Mouse (Mus musculus) urinary bladder, postnatal 25 days (tissue): ENCODE measurements around the gene Cd52.

Experiments used
- DNase-seq: peaks from one replicate; pipeline ENCODE4 v3.0.0; 2022; ENCODE audit warnings: low spot score

Gene Cd52

DNA sequence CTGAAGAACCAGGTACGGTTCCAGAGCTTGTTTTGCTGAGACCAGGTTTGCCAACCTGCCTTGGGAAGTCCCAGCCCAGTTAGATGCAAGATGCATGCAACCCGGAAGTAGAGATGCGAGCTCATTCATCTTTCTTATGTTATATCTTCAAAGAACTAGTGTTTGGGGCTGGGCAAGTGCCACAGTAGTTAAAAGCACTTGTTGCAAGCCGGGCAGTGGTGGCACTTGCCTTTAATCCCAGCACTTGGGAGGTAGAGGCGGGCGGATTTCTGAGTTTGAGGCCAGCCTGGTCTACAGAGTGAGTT is 3.7 kb downstream of the Cd52 start:
- DNase-seq = no peak

DNA sequence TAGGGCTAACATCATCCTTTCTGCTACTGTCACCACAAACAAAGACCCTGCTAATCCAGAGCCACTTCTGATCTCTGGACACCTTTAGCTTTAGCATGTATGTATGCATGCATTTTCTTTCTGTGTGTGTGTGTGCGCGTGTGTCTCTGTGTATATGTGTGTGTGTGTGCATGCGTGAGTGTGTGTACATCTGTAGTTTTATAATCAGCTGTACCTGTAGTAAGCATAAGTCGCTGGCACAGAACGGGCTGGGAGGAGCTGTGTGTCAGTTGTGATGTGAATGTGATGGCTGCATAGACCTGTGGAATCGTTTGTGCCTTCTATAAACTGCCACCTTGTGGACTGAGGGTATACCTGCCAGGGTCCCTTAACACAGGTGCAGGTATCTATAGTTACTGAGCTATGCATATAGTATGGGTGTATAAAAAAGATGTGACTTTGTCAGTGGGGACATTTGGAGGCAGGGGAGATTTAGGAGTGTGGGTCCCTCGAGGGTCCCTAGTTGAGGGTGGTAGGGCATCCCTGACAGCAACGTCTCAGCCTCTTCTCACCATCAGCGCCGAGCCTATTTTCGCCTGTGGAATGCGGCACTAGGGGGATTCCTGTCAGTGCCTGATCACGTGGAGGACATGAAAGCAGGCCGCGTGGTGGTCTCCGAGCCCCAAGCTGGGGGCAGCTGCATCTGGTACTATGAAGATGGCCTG is 4.2 kb downstream of the Cd52 start:
- no peak for DNase-seq

DNA sequence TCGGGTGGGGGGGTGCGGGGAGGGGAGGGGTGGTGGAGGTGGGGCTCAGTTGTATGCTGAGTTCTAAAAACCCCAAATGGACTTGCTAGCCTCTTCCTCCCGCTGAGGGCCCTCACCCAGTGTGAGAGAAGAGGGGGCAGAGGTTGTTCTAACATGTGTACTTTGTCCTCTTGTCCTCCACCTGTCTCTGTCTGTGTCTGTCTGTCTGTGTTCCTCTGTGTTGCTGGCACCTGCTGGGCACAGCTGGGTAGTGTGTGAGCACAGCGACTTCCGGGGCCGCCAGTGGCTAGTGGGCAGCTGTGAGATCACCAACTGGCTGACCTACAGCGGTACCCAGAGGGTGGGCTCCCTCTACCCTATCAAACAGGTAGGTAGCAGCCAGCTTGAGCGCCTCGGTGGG is 5.9 kb downstream of the Cd52 start:
- no peak for DNase-seq

DNA sequence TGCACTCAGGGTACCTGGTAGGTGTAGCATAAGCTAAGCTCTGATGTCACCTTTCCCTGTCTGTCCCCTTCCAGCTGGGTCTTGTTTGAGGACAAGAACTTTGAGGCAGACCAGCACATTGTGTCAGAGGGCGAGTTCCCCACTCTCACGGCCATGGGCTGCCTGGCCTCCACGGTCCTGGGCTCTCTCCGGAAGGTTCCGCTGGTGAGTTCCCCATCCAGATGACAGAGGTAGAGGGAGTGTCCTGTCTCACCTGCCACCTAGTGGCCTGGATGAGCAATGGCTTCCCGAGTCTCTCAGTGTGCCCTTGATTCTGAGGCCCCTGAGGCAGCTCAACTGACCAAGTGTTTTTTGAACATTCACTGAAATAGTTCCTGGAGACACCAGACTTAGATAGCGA is 7.5 kb downstream of the Cd52 start:
- DNase-seq = no peak

DNA sequence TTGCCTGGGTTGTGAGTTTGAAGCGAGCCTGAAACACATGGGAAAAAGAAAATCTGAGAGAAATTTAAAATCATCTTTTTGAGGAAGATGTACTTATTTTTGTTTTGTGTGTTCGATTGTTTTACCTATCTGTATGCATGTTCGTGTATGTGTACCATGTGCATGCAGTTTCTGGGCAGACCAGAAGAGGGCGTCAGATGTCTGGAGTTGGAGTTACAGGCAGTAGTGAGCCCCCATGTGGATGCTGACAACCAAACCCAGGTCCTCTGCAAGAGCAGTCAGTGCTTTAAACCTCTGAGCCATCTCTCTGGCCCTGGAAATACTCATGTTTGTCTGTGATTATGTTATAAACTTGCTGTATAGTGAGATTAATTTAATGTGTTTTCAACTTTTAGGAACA is 9.9 kb downstream of the Cd52 start:
- no peak for DNase-seq

DNA sequence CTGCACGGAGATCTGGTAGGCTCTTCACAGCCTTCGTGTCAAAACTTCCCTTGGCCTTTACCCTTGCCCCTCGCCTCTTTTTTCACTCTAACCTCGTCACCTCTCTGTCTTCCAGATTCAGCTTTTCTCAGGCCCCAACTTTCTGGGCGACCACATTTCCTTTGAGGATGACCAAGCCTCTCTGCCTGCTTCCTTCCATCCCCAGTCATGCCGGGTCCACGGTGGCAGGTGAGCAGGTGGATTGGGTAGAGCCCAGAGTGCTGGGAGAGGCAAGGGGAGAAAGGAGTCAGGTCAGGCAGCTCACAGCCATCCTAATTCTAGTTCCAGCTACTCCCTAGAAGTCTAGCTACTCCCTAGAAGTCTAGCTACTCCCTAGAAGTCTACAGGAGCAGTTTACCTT is 12.4 kb downstream of the Cd52 start:
- no peak for DNase-seq

DNA sequence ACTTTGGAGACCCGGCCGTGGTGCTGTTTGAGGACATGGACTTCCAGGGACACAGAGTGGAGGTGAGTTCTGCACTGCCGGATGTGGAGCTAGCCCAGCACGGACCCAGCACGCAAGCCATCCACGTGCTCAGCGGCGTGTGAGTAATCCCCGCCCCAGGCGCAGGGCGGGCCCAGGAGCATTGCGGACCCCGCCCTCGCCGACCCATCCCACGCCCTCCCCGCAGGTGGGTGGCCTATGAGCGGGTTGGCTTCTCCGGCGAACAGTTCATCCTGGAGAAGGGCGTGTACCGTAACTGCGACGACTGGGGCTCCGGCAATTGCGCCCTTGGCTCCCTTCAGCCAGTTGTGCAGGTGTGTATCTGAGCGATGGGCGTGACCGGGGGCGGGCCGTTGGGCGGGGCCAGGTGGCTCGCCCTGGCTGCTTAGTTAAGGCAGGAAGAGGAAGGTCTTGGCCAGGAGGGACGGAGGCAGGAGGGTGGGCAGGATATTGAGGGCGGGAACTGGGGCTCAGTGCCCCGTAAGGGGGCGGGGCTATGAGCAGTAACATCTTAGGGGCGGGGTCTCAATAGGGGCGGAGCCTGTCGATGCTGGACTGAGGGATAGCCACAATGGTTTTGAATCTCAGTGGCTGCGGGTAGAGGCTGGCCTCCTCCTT is 13.0 kb downstream of the Cd52 start:
- DNase-seq = peak; percentile 63

DNA sequence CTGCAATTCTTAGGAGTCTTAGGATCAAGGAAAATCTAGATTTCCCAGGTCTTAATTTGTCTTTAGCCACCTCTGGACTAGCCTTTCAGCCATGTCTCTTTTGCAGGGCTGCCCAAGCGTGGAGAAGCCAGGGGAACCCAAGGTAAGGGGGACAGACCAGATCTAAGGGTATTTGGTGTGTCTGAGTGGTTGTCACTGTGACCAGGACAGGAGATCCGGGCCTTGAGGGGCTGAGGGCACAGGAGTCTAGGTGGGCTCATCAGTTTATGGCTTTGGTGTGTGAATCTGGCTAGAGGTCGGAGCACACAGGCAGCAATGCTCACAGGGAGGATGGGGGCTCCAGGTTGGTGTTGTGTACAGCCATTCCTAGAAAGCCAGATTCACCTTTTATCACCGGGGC is 14.2 kb downstream of the Cd52 start:
- no peak for DNase-seq

DNA sequence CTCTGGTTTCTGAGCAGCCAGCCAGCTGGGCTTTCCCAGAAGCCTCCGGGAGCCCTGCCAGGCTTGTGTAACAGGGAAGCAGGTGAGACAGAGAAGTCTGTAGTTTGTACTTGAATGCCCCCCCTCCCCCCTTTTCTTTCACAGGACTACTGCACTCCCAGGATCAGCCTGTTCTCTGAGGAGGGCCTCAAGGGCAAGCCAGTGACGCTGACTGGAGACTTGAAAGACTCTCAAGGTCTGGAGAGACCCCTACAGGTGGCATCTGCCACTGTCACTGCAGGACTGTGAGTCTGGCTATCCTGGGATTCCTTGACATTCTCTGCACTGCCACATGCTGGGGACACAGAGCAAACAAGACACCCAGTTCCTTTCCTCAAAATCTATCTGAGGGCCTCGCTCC is 16.2 kb downstream of the Cd52 start:
- DNase-seq = no peak

DNA sequence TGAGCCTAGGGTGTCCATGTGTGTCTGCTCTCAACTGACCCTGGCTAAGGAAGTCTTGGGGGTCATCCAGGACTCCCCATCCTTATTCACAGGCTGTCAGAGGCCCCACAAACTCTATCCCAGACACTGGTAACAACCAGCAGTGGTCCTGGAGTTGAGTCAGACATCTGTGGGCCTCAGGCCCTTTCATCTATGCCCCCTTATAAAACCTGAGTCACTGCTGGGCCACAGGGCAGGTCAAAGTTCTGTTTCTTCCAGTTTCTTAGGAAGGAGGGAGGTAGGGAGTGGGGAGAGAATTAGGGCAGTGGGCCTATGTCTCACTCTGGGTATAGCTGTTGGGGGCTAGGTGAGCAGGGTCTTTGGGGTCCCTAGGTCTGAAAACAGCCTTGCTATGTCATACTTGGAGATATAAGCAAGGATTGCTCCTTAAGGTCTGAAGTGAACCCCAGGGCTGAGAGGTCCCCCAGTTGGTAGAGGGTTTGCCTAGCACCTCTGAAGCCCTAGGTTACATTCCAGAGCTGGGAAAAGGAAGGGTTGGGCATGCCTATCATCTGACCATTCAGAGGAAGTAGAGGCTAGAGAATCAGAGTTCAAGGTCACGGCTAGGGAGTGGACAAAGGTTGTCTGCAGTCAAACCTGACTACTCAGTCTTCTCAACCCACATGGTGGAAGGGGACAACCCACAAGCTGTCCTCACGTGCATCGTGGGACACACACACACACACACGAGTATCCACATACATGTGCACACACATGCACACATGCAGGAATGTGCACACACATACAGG is 25.9 kb downstream of the Cd52 start:
- no peak for DNase-seq

DNA sequence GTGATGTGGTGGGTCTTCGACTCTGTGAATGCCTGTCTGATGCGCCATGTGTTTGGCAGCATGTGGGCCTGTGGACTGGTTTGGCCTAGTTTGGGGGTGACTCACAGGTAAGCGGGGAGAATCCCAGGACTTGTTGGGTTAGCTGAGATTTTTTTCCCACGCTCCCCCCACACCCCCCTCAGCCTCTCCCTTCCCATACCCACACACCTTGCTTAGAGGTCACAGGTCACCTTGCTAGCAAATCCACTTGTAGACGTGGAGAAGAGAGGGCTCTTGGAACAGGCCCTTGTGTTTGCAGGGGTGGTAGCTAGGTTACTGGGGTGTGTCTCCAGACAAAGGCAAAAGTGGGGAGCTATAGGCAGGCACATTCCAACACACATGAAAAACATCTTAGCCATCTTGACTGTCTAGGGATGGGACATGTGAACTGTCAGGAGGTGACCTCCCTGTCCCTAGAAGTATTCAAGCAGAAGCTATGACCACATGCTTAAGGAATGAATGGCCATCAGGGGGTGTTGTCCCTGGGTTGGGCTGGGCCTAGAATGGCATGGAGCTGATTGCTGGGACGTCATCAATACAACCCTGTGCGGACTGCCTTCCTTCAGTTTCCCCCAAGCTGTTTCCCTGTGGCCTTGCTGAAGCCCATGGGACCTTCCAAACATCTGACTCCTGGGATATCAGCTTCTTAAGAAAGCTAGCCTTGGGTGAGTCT is 26.9 kb downstream of the Cd52 start:
- DNase-seq = peak; percentile 29

DNA sequence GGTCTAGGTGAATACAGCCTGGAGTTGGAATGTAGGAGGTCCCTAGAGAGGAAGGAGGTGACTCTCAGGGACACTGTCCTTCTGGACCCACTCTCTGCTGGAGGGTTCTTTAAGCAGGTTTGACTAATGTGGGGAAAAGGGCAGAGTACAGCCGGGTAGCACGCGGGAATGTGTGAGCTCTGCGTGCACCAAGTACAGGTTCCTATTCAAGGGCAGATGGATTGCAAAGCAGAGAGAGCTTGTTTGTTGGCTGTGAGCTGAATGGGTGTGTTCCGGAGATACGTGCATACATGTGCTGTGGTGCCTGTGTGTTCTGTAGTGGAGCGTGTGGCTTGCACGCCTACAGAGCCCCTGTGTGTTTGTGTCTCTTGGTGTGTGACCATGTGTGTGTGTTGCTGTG is 27.5 kb downstream of the Cd52 start:
- no peak for DNase-seq

DNA sequence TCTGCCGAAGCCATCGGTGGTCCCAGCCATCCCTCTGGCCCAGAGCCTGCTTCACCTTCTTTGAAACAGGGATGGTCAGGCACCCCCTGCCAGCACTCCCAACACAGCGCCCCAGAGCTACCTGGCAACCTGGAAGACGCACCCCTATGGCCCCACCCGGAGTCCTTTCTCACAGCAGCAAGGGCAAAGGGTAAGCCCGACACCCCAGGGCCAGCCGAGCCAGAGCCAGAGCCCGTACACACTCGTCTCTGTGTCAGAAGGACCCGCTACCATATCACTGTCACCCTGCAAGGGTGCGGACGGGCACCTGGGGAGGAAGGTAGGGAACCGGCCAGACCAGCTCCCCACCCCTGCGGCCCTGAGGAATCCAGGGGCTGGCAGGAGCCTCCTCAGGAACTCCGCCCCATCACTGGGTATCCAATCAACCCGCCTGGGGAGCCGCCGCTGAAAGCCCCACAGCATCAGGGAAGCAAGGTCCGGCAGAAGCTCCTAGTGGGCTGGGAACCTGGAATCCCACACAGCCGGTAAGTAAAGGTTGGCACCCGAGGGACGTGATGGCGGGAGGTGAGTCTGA is 29.4 kb downstream of the Cd52 start:
- peak; percentile 50 for DNase-seq

DNA sequence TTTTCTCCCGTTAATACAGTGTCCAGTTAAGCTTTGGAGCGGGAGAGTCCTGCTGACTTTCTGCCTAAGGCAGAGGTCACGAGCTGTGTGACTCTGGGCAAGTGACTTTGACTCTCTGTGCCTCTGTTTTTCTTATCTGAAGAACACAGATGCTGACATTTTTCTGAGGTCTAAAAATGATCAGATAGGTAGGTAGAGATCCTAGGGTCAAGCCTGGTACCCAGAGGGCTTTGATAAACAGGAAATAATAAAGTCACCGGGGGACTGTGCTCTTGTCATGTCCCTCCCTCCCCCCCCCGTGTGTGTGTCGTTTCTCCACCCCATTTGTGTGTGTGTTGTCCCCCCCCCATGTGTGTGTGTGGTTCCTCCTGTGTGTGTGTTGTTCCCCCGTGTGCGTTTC is 32.3 kb downstream of the Cd52 start:
- no peak for DNase-seq

DNA sequence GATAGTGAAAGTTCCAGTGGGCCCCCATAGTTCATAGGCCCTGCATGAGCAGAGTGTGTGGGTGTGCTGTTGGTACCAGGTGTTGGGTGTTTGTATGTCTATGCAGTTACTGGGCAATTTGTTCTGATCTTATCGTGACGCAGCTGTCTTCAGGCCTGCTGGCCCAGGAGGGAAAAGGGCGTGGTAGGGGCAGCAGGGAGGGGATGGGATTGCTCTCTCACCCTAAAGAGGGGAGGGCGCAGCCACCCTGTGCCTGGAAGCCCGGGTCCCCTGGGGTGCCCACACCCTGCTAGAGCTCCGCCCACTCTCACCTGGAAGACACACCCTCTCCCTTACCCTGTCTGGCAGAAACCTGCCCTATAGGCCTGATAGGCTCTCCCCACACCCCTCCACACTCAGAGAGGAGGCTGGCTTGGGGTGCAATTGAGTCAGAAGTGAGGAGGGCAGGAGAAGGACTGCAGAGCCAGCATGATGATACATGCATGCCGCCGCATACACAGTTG is 32.9 kb downstream of the Cd52 start:
- DNase-seq = peak; percentile 32

DNA sequence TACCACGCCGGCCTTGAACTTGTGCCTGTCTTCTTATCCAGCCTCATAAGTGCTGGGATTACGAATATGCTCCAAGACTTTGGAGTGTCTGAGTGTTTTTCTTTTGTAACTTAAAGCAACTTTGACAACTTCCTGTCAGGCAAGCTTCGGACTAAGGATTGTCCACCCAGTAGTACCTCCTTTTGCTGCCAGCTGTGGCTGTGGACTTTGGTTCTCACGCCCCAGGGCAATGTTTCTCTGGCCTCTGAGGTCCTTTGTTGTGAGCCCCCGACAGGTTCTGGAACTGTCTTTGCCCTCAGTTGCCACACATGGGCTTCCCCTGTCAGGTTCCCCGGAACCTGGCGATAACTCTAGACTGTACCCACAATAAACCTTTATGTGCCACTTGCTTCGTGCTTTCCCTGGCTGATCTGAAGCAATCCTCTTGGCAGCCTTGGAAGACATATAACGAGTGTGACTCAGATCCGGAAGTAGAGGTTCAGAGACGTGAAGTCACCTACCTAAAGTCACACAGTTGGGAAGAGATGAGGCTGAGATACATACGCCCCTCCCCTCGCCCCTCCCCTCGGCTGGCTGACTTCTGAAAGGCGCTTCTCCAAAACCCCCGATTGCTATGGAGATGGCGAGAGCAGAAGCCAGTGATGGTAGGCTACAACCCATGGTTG is 33.6 kb downstream of the Cd52 start:
- no peak for DNase-seq

DNA sequence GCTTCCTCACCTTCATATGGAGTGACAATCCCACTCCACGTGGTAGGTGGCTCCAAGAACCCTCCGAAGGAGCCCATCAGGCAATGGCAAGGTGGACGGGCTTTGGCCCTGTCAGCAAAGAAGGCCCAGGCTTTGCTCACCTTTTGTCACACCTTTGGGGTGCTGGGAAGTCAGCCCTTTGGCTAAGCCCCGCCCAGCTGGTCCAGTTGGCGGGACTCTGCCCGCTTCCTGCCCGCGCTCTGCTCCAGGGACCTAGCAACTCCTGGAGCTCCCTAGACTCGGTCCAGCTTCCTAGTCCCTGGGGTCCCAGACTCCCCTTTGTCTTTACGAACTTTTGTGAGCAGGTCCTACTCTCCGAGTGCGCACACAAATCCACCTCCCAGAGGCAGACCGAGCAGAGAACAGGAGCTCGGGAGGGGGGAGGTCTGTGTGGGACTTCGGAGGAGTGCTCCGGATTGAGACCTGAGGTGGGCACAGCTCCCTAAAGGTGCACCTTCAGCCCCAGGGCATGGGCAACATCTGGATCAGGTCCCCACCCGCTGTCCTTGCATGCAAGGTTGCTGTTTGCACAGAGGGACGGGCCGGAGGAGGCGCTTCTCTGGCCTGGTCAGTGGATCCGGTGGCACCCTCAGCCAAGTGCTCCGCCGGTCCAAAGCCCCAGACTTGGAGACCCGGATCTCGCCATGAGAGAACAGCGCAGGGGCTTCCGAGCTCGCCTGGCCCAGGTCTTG is 34.6 kb downstream of the Cd52 start, which contains the start of gene Crybg2:
Gene Crybg2 (plus strand): TSS at position 681 of the 731 bp plus-strand sequence.
- no peak for DNase-seq

DNA sequence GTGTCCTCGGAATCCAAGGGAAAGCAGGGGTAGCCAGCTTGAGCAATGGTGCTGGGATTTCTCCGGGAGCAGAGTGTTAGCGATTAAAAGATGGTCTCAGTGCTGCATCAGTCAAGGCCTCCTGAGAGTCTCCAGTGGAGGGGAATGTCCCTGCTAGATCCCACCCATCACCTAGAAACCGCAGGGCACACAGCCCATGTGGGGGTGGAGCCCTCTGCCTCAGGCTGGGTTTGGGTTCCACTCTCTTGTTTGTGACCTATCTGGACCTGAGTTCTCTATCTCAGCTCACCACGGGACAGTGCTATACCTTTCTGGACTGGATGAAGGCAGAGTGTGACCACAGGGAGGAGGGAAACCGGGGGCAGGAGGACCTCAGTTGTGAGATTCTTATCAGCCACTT is 36.0 kb downstream of the Cd52 start:
- no peak for DNase-seq

DNA sequence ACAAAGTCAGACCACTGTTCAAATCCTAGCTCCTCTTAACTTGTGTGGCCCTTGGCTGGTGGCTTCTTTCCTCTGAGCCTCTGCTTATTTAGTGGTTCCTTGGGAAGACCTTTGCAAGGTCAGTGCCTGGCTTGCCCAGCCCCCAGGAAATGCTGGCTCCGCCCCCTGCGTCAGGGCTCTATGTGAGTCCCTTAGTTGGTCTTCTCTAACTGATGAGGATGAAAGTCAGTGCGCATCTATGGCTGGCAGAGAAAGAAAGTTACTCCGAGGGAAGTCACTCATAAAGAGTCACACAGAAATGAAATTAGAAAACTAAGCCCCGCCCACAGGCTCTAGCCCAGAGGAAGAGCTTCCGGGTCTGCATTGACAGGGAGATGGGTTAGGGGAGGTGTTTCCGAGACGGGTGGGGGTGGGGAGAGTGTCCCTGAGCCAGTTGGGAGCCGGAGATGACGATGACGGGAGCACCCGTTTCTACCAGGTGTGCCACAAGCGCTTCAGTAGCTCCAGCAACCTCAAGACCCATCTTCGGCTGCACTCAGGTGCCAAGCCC is 36.6 kb downstream of the Cd52 start:
- no peak for DNase-seq

DNA sequence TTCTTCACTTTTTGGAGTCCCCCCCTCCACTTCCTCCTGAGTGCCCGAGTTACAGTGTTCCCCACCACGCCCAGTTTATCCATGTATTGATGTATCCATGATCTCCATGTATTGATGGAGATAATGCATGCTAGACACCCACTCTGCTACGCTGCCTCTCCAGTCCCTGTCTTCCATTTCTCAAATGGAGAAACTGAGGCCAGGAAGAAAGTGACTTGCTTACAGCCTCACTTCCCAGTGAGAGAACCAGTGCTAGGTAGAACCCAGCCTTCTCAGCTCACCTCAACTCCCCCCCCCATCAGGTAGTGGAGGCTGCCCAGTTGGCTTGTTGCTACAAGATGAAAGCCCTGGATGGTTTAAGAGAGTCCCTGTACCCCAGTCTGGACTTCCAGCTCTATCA is 41.3 kb downstream of the Cd52 start, which contains the start of gene Zfp683:
Gene Zfp683 (plus strand): TSS at position 301 of the 400 bp plus-strand sequence.
- no peak for DNase-seq

DNA sequence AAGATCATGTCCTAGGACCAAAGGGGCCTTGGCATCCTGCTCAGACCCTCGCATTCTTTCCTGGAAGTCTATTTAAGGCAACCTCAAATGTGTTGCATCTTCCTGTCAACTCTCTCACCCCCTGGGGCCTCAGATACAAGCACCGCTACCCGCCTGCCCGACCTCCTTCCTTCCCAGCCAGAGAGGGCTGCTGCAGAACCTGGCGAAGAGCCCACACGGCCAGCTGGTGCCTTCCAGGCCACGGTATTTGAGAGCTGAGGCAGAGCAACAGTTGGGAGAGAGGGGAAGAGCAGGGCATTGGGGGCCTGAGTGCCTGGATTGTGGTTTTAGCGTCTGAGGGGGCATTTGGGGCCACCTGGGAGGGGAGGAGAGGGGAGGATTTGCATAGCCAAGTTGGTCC is 42.3 kb downstream of the Cd52 start:
- no peak for DNase-seq
